Mouse (Mus musculus): ENCODE measurements at regions not wholly inside any gene's neighbourhood (a gene's known extent, or its start where the extent isn't known, plus 50 kb on each side); places are given as distances from the start of the nearest gene placed in this dataset.
A peak's percentile ranks its signal among the peaks of the same experiment; 100 is the strongest.

GRCm38 (mm10) chr14:104966046-104966445 lies 211.1 kb downstream of the Rbm26 start:
- H3K27ac ChIP-seq (ENCODE audit: low read depth, low read length) = no peak overlapping the region
- H3K36me3 ChIP-seq (ENCODE audit: control insufficient read depth, insufficient read depth, low read length) = no peaks in the 10 kb centered on the region
- no peaks in the 10 kb centered on the region for H3K9me3 ChIP-seq (replicated peaks; ENCODE audit: control insufficient read depth, low read length)
- H3K4me3 ChIP-seq (ENCODE audit: low read depth, low read length) = no peak overlapping the region
- 68% methylated on average over 1 of the region's 1 CpGs for WGBS
- DNase-seq (ENCODE audit: low spot score) (no peak), ATAC-seq (no peak)
- H3K27me3 ChIP-seq (replicated peaks; ENCODE audit: control insufficient read depth, insufficient read depth, low read length) = no peaks in the 10 kb centered on the region
- H3K9ac ChIP-seq (ENCODE audit: low read length) = no peak overlapping the region
- no peak overlapping the region for H3K4me2 ChIP-seq (ENCODE audit: low read length)
- H3K4me1 ChIP-seq (ENCODE audit: control insufficient read depth, insufficient read depth, low read length) = no peaks in the 10 kb centered on the region

GRCm38 (mm10) chr14:104943450-104943849 lies 233.7 kb downstream of the Rbm26 start:
- H3K27me3 ChIP-seq (replicated peaks; ENCODE audit: control insufficient read depth, insufficient read depth, low read length) = no peaks in the 10 kb centered on the region
- ATAC-seq = 0 out of 2 replicates have a peak, but pooled peaks have one; percentile 44
- no peak overlapping the region for H3K4me2 ChIP-seq (ENCODE audit: low read length)
- H3K4me1 ChIP-seq (ENCODE audit: control insufficient read depth, insufficient read depth, low read length) = no peaks in the 10 kb centered on the region
- H3K4me3 ChIP-seq (ENCODE audit: low read depth, low read length) = no peak overlapping the region
- no peak overlapping the region for H3K9ac ChIP-seq (ENCODE audit: low read length)
- H3K27ac ChIP-seq (ENCODE audit: low read depth, low read length) = no peak overlapping the region
- H3K36me3 ChIP-seq (ENCODE audit: control insufficient read depth, insufficient read depth, low read length) = no peaks in the 10 kb centered on the region
- 83% methylated on average over 5 of the region's 5 CpGs for whole genome bisulfite sequencing
- H3K9me3 ChIP-seq (replicated peaks; ENCODE audit: control insufficient read depth, low read length) = no peaks in the 10 kb centered on the region
- DNase-seq (ENCODE audit: low spot score) = peak; percentile 6

- Histone ChIP-seq H3K36me3 (ENCODE audit: control insufficient read depth, insufficient read depth, low read length) (no peaks in the 10 kb centered on the region), H3K4me2 (ENCODE audit: low read length) (no peak overlapping the region), H3K9me3 (replicated peaks; ENCODE audit: control insufficient read depth, low read length) (no peaks in the 10 kb centered on the region), H3K27ac (ENCODE audit: low read depth, low read length) (no peak overlapping the region), H3K4me1 (ENCODE audit: control insufficient read depth, insufficient read depth, low read length) (no peaks in the 10 kb centered on the region), H3K9ac (ENCODE audit: low read length) (no peak overlapping the region), H3K27me3 (replicated peaks; ENCODE audit: control insufficient read depth, insufficient read depth, low read length) (no peaks in the 10 kb centered on the region), H3K4me3 (ENCODE audit: low read depth, low read length) (no peak overlapping the region)
- WGBS = 90% methylated on average over 15 of the region's 15 CpGs
- DNase-seq (ENCODE audit: low spot score) (no peak), ATAC-seq (no peak)
These were observed 237.2 kb downstream of the Rbm26 start for GRCm38 (mm10) chr14:104939961-104940360.

GRCm38 (mm10) chr14:104937083-104937864 lies 239.9 kb downstream of the Rbm26 start:
- Histone ChIP-seq H3K36me3 (ENCODE audit: control insufficient read depth, insufficient read depth, low read length) (no peaks in the 10 kb centered on the region), H3K4me2 (ENCODE audit: low read length) (no peak overlapping the region), H3K9ac (ENCODE audit: low read length) (no peak overlapping the region), H3K4me3 (ENCODE audit: low read depth, low read length) (no peak overlapping the region), H3K4me1 (ENCODE audit: control insufficient read depth, insufficient read depth, low read length) (no peaks in the 10 kb centered on the region), H3K27ac (ENCODE audit: low read depth, low read length) (no peak overlapping the region), H3K27me3 (replicated peaks; ENCODE audit: control insufficient read depth, insufficient read depth, low read length) (no peaks in the 10 kb centered on the region), H3K9me3 (replicated peaks; ENCODE audit: control insufficient read depth, low read length) (no peaks in the 10 kb centered on the region)
- no peak for DNase-seq (ENCODE audit: low spot score)
- 92% methylated on average over 10 of the region's 10 CpGs for WGBS
- no peak for ATAC-seq

GRCm38 (mm10) chr14:104935956-104936355 lies 241.2 kb downstream of the Rbm26 start:
- no peaks in the 10 kb centered on the region for H3K36me3 ChIP-seq (ENCODE audit: control insufficient read depth, insufficient read depth, low read length)
- ATAC-seq = no peak
- H3K4me3 ChIP-seq (ENCODE audit: low read depth, low read length) = no peak overlapping the region
- no peak overlapping the region for H3K9ac ChIP-seq (ENCODE audit: low read length)
- no peaks in the 10 kb centered on the region for H3K9me3 ChIP-seq (replicated peaks; ENCODE audit: control insufficient read depth, low read length)
- 72% methylated on average over 11 of the region's 11 CpGs for WGBS
- no peak overlapping the region for H3K27ac ChIP-seq (ENCODE audit: low read depth, low read length)
- DNase-seq (ENCODE audit: low spot score) = no peak
- H3K4me2 ChIP-seq (ENCODE audit: low read length) = no peak overlapping the region
- H3K27me3 ChIP-seq (replicated peaks; ENCODE audit: control insufficient read depth, insufficient read depth, low read length) = no peaks in the 10 kb centered on the region
- no peaks in the 10 kb centered on the region for H3K4me1 ChIP-seq (ENCODE audit: control insufficient read depth, insufficient read depth, low read length)

GRCm38 (mm10) chr14:104905706-104906105 lies 271.4 kb downstream of the Rbm26 start:
- Histone ChIP-seq H3K27ac (ENCODE audit: low read depth, low read length) (no peak overlapping the region), H3K36me3 (ENCODE audit: control insufficient read depth, insufficient read depth, low read length) (no peaks in the 10 kb centered on the region), H3K4me3 (ENCODE audit: low read depth, low read length) (no peak overlapping the region), H3K27me3 (replicated peaks; ENCODE audit: control insufficient read depth, insufficient read depth, low read length) (no peaks in the 10 kb centered on the region), H3K9ac (ENCODE audit: low read length) (no peak overlapping the region), H3K4me2 (ENCODE audit: low read length) (no peak overlapping the region), H3K9me3 (replicated peaks; ENCODE audit: control insufficient read depth, low read length) (no peaks in the 10 kb centered on the region), H3K4me1 (ENCODE audit: control insufficient read depth, insufficient read depth, low read length) (no peaks in the 10 kb centered on the region)
- no peak for ATAC-seq
- DNase-seq (ENCODE audit: low spot score) = no peak

- H3K27me3 ChIP-seq (replicated peaks; ENCODE audit: control insufficient read depth, insufficient read depth, low read length) = no peaks in the 10 kb centered on the region
- no peak overlapping the region for H3K27ac ChIP-seq (ENCODE audit: low read depth, low read length)
- H3K9me3 ChIP-seq (replicated peaks; ENCODE audit: control insufficient read depth, low read length) = no peaks in the 10 kb centered on the region
- no peak overlapping the region for H3K4me3 ChIP-seq (ENCODE audit: low read depth, low read length)
- no peak overlapping the region for H3K4me2 ChIP-seq (ENCODE audit: low read length)
- no peaks in the 10 kb centered on the region for H3K36me3 ChIP-seq (ENCODE audit: control insufficient read depth, insufficient read depth, low read length)
- H3K9ac ChIP-seq (ENCODE audit: low read length) = no peak overlapping the region
- peak; percentile 34; the same call in 1 of the 2 replicates for ATAC-seq
- peak; percentile 13 for DNase-seq (ENCODE audit: low spot score)
- 53% methylated on average over 10 of the region's 10 CpGs for WGBS
- no peaks in the 10 kb centered on the region for H3K4me1 ChIP-seq (ENCODE audit: control insufficient read depth, insufficient read depth, low read length)
These were observed 274.8 kb downstream of the Rbm26 start for GRCm38 (mm10) chr14:104902120-104903027.

- DNase-seq (ENCODE audit: low spot score) (no peak), ATAC-seq (no peak)
- 84% methylated on average over 11 of the region's 11 CpGs for WGBS
- no peaks in the 10 kb centered on the region for H3K4me1 ChIP-seq (ENCODE audit: control insufficient read depth, insufficient read depth, low read length)
- no peak overlapping the region for H3K4me2 ChIP-seq (ENCODE audit: low read length)
- H3K9ac ChIP-seq (ENCODE audit: low read length) = no peak overlapping the region
- H3K27ac ChIP-seq (ENCODE audit: low read depth, low read length) = no peak overlapping the region
- H3K36me3 ChIP-seq (ENCODE audit: control insufficient read depth, insufficient read depth, low read length) = no peaks in the 10 kb centered on the region
- H3K4me3 ChIP-seq (ENCODE audit: low read depth, low read length) = no peak overlapping the region
- H3K9me3 ChIP-seq (replicated peaks; ENCODE audit: control insufficient read depth, low read length) = no peaks in the 10 kb centered on the region
- H3K27me3 ChIP-seq (replicated peaks; ENCODE audit: control insufficient read depth, insufficient read depth, low read length) = no peaks in the 10 kb centered on the region
These were observed 276.1 kb downstream of the Rbm26 start for GRCm38 (mm10) chr14:104901072-104901471.

- WGBS = 72% methylated on average over 3 of the region's 3 CpGs
- H3K36me3 ChIP-seq (ENCODE audit: control insufficient read depth, insufficient read depth, low read length) = no peaks in the 10 kb centered on the region
These were observed 305.9 kb downstream of the Rbm26 start for GRCm38 (mm10) chr14:104871203-104871602.

More at GRCm38 (mm10) chr14:104871203-104871602, 305.9 kb downstream of the Rbm26 start:
- Histone ChIP-seq H3K4me2 (ENCODE audit: low read length) (no peak overlapping the region), H3K9me3 (replicated peaks; ENCODE audit: control insufficient read depth, low read length) (no peaks in the 10 kb centered on the region), H3K27me3 (replicated peaks; ENCODE audit: control insufficient read depth, insufficient read depth, low read length) (no peaks in the 10 kb centered on the region), H3K27ac (ENCODE audit: low read depth, low read length) (no peak overlapping the region), H3K9ac (ENCODE audit: low read length) (no peak overlapping the region), H3K4me1 (ENCODE audit: control insufficient read depth, insufficient read depth, low read length) (no peaks in the 10 kb centered on the region), H3K4me3 (ENCODE audit: low read depth, low read length) (no peak overlapping the region)
- DNase-seq (ENCODE audit: low spot score) (no peak), ATAC-seq (no peak)
